Mouse (Mus musculus): ENCODE results near the gene Rcn1.

GRCm38 (mm10) chr2:105428467-105428866 lies 29.3 kb upstream of the Rcn1 start:
- TF ChIP-seq CTCF (IDR thresholded peaks at IDR 0.05; ENCODE audit: control insufficient read depth, insufficient read depth, low read length) (no peak), POLR2A (IDR thresholded peaks at IDR 0.05; ENCODE audit: borderline replicate concordance, control insufficient read depth, low read depth, low read length) (no peak)
